Mouse (Mus musculus) gastrocnemius, postnatal 25 days (tissue): ENCODE measurements around the gene Nsfl1c. TPM values are rescaled to one million over a fixed set of nuclear protein-coding genes. Genes with fewer than 3 reads are reported as not detected.
A peak's percentile ranks its signal among the peaks of the same experiment; 100 is the strongest.

Experiments
- DNase-seq: peaks from one replicate; pipeline ENCODE4 v3.0.0; 2022
- total RNA-seq, 2 experiments: library from RNA; stranded (reverse); gene quantifications; 1 replicate in 1 of 2; 2 replicates in 1 of 2; pipeline ENCODE4 v1.2.3; 2021

The Nsfl1c gene
- total RNA-seq, 2 experiments from 2014 or later, result 63.1 to 74.3 TPM

DNA sequence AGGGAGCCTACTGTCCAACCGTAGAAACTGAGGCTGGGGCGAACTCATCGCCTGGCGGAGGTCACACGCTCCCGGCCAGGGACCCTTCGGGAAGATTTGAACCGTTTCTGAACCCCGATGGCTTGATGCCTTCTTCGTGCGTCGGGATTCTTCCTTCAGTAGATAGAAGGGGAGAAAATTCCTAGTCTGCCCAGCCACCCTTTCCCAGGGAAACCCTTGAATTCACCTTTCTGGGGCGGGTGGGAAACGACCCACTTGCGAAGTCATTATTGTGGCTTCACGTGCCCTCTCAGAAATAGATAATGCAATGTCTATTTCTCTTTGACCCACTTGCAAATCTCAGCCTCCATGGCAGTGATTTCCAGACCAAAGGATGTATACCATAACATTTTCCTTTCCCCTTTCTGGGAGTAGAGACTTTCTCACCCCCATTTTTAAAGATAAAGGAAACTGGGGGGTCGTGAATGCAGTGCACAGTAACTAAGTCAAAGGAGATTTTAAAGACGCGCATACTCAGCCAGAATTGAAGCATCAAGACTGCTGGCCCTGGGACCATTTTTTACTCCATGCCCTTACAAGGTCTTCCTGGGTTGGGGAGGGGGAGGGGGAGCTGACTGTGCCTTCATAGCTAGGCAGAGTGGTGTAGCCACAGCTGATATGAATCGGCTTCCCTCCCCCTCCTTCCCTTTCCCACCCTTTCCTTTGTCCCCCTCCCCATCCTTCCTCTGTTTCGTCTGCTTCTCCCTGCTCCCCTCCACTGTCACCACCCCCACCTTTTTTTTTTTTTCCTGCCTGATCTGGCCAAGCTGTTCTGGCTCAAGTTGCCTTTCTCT lies 49.3 kb downstream of the Nsfl1c start:
- DNase-seq, result peak; percentile 39

- DNase-seq, result no peak
These were observed 50.7 kb downstream of the Nsfl1c start for GRCm38 (mm10) chr2:151544673-151545072.

DNA sequence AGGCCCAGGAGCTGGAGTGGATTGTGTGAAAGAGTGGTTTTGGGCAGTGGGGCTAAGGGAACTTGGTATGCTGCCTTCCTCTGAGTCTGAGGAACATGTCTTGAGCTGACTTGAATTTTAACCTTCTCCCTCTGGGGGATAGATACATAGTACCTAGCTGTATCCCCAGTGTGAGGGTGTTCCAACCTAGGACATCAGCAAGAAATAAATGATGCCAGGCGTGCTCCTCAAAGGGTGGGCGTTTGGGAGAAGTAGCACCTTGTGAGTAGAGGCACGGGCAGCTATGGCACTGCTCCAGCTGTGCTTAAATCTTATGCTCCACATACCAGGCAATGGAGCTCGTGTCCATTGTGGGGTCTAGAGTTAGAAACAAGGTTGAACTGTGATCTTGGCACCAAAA lies 52.6 kb downstream of the Nsfl1c start:
- no peak for DNase-seq

GRCm38 (mm10) chr2:151549615-151550121 lies 55.7 kb downstream of the Nsfl1c start:
- DNase-seq, result no peak

Other genes starting within 250 kb of the Nsfl1c start
- not detected for gene 4921509C19Rik, start 18.0 kb upstream of the Nsfl1c start, total RNA-seq
- gene Fkbp1a, start 48.3 kb downstream of the Nsfl1c start, total RNA-seq, result 100 to 1,000 TPM; 164 to 182 TPM
- under 1 TPM; 0.56 to 0.77 TPM for gene Sdcbp2, start 78.4 kb downstream of the Nsfl1c start, total RNA-seq
- 10 to 100 TPM; 19.2 to 26.2 TPM for gene Snph, start 138.4 kb downstream of the Nsfl1c start, total RNA-seq
- not detected for gene Rad21l, start 174.4 kb downstream of the Nsfl1c start, total RNA-seq
- gene Tmem74b, start 207.8 kb downstream of the Nsfl1c start, total RNA-seq, result 1 to 10 TPM in 1 of 2 experiments, under 1 TPM in 1; 0.62 to 1.3 TPM